Mouse (Mus musculus): ENCODE data around the gene Ptprg. TPM values are rescaled to one million over a fixed set of nuclear protein-coding genes. Genes with fewer than 3 reads are reported as not detected.

The Ptprg gene
- polyA plus RNA-seq, 1 experiment from 2014 or later: 30.1 TPM

GRCm38 (mm10) chr14:11672981-11673547 is 119.7 kb downstream of the Ptprg start:
- Histone ChIP-seq H3K4me3 (no peak overlapping the region), H3K9ac (replicated peaks) (no peak overlapping the region), H3K27ac (replicated peaks) (no peak overlapping the region), H3K27me3 (no peaks in the 10 kb centered on the region), H3K4me2 (replicated peaks) (no peak overlapping the region), H3K36me3 (no peaks in the 10 kb centered on the region), H3K9me3 (no peaks in the 10 kb centered on the region), H3K4me1 (peaks cover 13% of the 10 kb centered on the region)
- 57% methylated on average over 3 of the region's 3 CpGs for WGBS
- ATAC-seq (replicated peaks): no peak

- H3K4me2 ChIP-seq (replicated peaks): no peak overlapping the region
- 73% methylated on average over 4 of the region's 4 CpGs for WGBS
- ATAC-seq (replicated peaks): no peak
- H3K4me1 ChIP-seq: peaks cover 7% of the 10 kb centered on the region
- no peak overlapping the region for H3K27ac ChIP-seq (replicated peaks)
- no peak overlapping the region for H3K4me3 ChIP-seq
- no peaks in the 10 kb centered on the region for H3K9me3 ChIP-seq
- no peak overlapping the region for H3K9ac ChIP-seq (replicated peaks)
- H3K36me3 ChIP-seq: no peaks in the 10 kb centered on the region
- no peaks in the 10 kb centered on the region for H3K27me3 ChIP-seq
Measured at GRCm38 (mm10) chr14:11678201-11678600, 124.9 kb downstream of the Ptprg start.

- Histone ChIP-seq H3K27ac (replicated peaks) (no peak overlapping the region), H3K4me2 (replicated peaks) (no peak overlapping the region), H3K4me3 (no peak overlapping the region), H3K9ac (replicated peaks) (no peak overlapping the region), H3K36me3 (no peaks in the 10 kb centered on the region), H3K27me3 (no peaks in the 10 kb centered on the region), H3K9me3 (no peaks in the 10 kb centered on the region), H3K4me1 (peaks cover 20% of the 10 kb centered on the region)
- ATAC-seq (replicated peaks): no peak
- WGBS: 82% methylated on average over 3 of the region's 3 CpGs
Measured at GRCm38 (mm10) chr14:11679741-11680140, 126.4 kb downstream of the Ptprg start.

GRCm38 (mm10) chr14:11680621-11681020 is 127.3 kb downstream of the Ptprg start:
- H3K4me2 ChIP-seq (replicated peaks): no peak overlapping the region
- H3K9me3 ChIP-seq: no peaks in the 10 kb centered on the region
- H3K27ac ChIP-seq (replicated peaks): no peak overlapping the region
- H3K4me1 ChIP-seq: peaks cover 20% of the 10 kb centered on the region
- H3K27me3 ChIP-seq: no peaks in the 10 kb centered on the region
- H3K4me3 ChIP-seq: no peak overlapping the region
- no peak for ATAC-seq (replicated peaks)
- no peaks in the 10 kb centered on the region for H3K36me3 ChIP-seq
- no peak overlapping the region for H3K9ac ChIP-seq (replicated peaks)
- WGBS: 83% methylated on average over 2 of the region's 2 CpGs

- H3K4me3 ChIP-seq: no peak overlapping the region
- no peak overlapping the region for H3K27ac ChIP-seq (replicated peaks)
- H3K9me3 ChIP-seq: no peaks in the 10 kb centered on the region
- no peaks in the 10 kb centered on the region for H3K36me3 ChIP-seq
- no peak overlapping the region for H3K9ac ChIP-seq (replicated peaks)
- peaks cover 20% of the 10 kb centered on the region for H3K4me1 ChIP-seq
- ATAC-seq (replicated peaks): no peak
- WGBS: 28% methylated on average over 3 of the region's 3 CpGs
- H3K4me2 ChIP-seq (replicated peaks): no peak overlapping the region
- no peaks in the 10 kb centered on the region for H3K27me3 ChIP-seq
Measured at GRCm38 (mm10) chr14:11682441-11682840, 129.1 kb downstream of the Ptprg start.

- Histone ChIP-seq H3K9me3 (no peaks in the 10 kb centered on the region), H3K4me2 (replicated peaks) (peak overlapping the region; percentile 12; the same call in 1 of the 2 replicates), H3K9ac (replicated peaks) (0 out of 2 replicates have a peak overlapping the region, but pooled peaks have one; percentile 6), H3K4me3 (no peak overlapping the region), H3K27ac (replicated peaks) (peak overlapping the region; percentile 58), H3K27me3 (no peaks in the 10 kb centered on the region), H3K4me1 (peaks cover 20% of the 10 kb centered on the region), H3K36me3 (no peaks in the 10 kb centered on the region)
- WGBS: 23% methylated on average over 10 of the region's 10 CpGs
- peak; percentile 72 for ATAC-seq (replicated peaks)
Measured at GRCm38 (mm10) chr14:11683386-11684081, 130.2 kb downstream of the Ptprg start.

- Histone ChIP-seq H3K27me3 (no peaks in the 10 kb centered on the region), H3K4me3 (no peak overlapping the region), H3K9me3 (no peaks in the 10 kb centered on the region), H3K4me2 (replicated peaks) (no peak overlapping the region), H3K9ac (replicated peaks) (0 out of 2 replicates have a peak overlapping the region, but pooled peaks have one; percentile 6), H3K4me1 (peaks cover 22% of the 10 kb centered on the region), H3K27ac (replicated peaks) (peak overlapping the region; percentile 58; the same call in 1 of the 2 replicates), H3K36me3 (no peaks in the 10 kb centered on the region)
- ATAC-seq (replicated peaks): no peak
- 10% methylated on average over 2 of the region's 2 CpGs for WGBS
Measured at GRCm38 (mm10) chr14:11684104-11684503, 130.8 kb downstream of the Ptprg start.

- no peaks in the 10 kb centered on the region for H3K27me3 ChIP-seq
- no peak for ATAC-seq (replicated peaks)
- no peak overlapping the region for H3K27ac ChIP-seq (replicated peaks)
- H3K9me3 ChIP-seq: no peaks in the 10 kb centered on the region
- H3K36me3 ChIP-seq: no peaks in the 10 kb centered on the region
- H3K4me1 ChIP-seq: peaks cover 30% of the 10 kb centered on the region
- 78% methylated on average over 1 of the region's 1 CpGs for WGBS
- H3K4me2 ChIP-seq (replicated peaks): no peak overlapping the region
- no peak overlapping the region for H3K9ac ChIP-seq (replicated peaks)
- no peak overlapping the region for H3K4me3 ChIP-seq
Measured at GRCm38 (mm10) chr14:11687541-11687940, 134.2 kb downstream of the Ptprg start.

- Histone ChIP-seq H3K9ac (replicated peaks) (no peak overlapping the region), H3K4me1 (peaks cover 29% of the 10 kb centered on the region), H3K36me3 (no peaks in the 10 kb centered on the region), H3K27me3 (no peaks in the 10 kb centered on the region), H3K4me3 (no peak overlapping the region), H3K27ac (replicated peaks) (no peak overlapping the region), H3K9me3 (no peaks in the 10 kb centered on the region), H3K4me2 (replicated peaks) (no peak overlapping the region)
- ATAC-seq (replicated peaks): 0 out of 2 replicates have a peak, but pooled peaks have one; percentile 30
- WGBS: 77% methylated on average over 6 of the region's 6 CpGs
Measured at GRCm38 (mm10) chr14:11688142-11688541, 134.8 kb downstream of the Ptprg start.

GRCm38 (mm10) chr14:11690066-11690465 is 136.7 kb downstream of the Ptprg start:
- 0 out of 2 replicates have a peak, but pooled peaks have one; percentile 36 for ATAC-seq (replicated peaks)
- 77% methylated on average over 1 of the region's 1 CpGs for WGBS

GRCm38 (mm10) chr14:11691531-11691930 is 138.2 kb downstream of the Ptprg start:
- no peaks in the 10 kb centered on the region for H3K36me3 ChIP-seq
- no peaks in the 10 kb centered on the region for H3K9me3 ChIP-seq
- H3K9ac ChIP-seq (replicated peaks): no peak overlapping the region
- no peak overlapping the region for H3K4me3 ChIP-seq
- ATAC-seq (replicated peaks): no peak
- H3K4me1 ChIP-seq: peaks cover 16% of the 10 kb centered on the region
- 90% methylated on average over 3 of the region's 3 CpGs for WGBS
- no peak overlapping the region for H3K4me2 ChIP-seq (replicated peaks)
- H3K27ac ChIP-seq (replicated peaks): no peak overlapping the region
- no peaks in the 10 kb centered on the region for H3K27me3 ChIP-seq

More at GRCm38 (mm10) chr14:11690066-11690465, 136.7 kb downstream of the Ptprg start:
- no peaks in the 10 kb centered on the region for H3K27me3 ChIP-seq
- no peak overlapping the region for H3K9ac ChIP-seq (replicated peaks)
- H3K4me3 ChIP-seq: no peak overlapping the region
- no peaks in the 10 kb centered on the region for H3K36me3 ChIP-seq
- H3K27ac ChIP-seq (replicated peaks): no peak overlapping the region
- H3K4me2 ChIP-seq (replicated peaks): no peak overlapping the region
- no peaks in the 10 kb centered on the region for H3K9me3 ChIP-seq
- peaks cover 16% of the 10 kb centered on the region for H3K4me1 ChIP-seq

GRCm38 (mm10) chr14:11698880-11699279 is 145.5 kb downstream of the Ptprg start:
- no peak for ATAC-seq (replicated peaks)

More at GRCm38 (mm10) chr14:11698880-11699279, 145.5 kb downstream of the Ptprg start:
- H3K27me3 ChIP-seq: no peaks in the 10 kb centered on the region
- no peak overlapping the region for H3K4me2 ChIP-seq (replicated peaks)
- H3K27ac ChIP-seq (replicated peaks): no peak overlapping the region
- 75% methylated on average over 4 of the region's 4 CpGs for WGBS
- no peak overlapping the region for H3K4me3 ChIP-seq
- H3K9me3 ChIP-seq: no peaks in the 10 kb centered on the region
- H3K4me1 ChIP-seq: no peaks in the 10 kb centered on the region
- H3K9ac ChIP-seq (replicated peaks): no peak overlapping the region
- H3K36me3 ChIP-seq: no peaks in the 10 kb centered on the region
